In the genomic region with DNA sequence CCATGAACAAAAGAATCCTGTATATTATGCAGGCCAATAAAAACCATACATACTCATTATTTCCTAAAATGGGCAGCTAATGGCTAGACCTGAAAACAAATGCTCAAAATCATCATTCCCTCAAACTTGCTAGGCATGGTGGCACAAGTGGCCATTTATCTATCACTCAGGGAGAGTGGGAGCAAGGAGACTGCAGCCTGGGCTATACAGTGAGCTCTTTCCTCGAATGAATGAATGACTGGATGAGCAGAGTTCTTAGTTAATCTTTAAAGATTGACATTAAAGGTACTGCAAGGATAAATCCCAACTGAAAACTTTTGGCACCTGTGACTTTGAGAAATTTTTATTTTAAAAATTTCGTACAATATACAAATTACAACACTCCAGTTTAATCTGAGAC, we compare ENCODE assay signal across 32 mouse cellular contexts.
"Had no signal": no experiment of that assay in that cellular context is flagged by ENCODE, and none has a peak within 500 bp of the region (broad histone marks: within the 10 kb centered on the region; RNA-seq: fewer than 3 reads in every experiment).

No protein-coding gene starts in this region.

- H3K4me1 ChIP-seq: limb, embryonic 10.5 days; limb, embryonic 12.5 days; limb, embryonic 13.5 days; limb, embryonic 15.5 days; liver, embryonic 12.5 days; liver, embryonic 13.5 days; liver, embryonic 15.5 days; lung, embryonic 15.5 days; midbrain, embryonic 10.5 days; midbrain, embryonic 12.5 days; midbrain, embryonic 13.5 days; midbrain, embryonic 15.5 days; neural tube, embryonic 12.5 days had no signal

- H3K9me3 ChIP-seq: limb, embryonic 10.5 days; limb, embryonic 12.5 days; limb, embryonic 13.5 days; limb, embryonic 15.5 days; liver, embryonic 12.5 days; liver, embryonic 13.5 days; liver, embryonic 15.5 days; lung, embryonic 15.5 days; megakaryocyte, embryonic 14.5 days; midbrain, embryonic 10.5 days; midbrain, embryonic 12.5 days; midbrain, embryonic 13.5 days; midbrain, embryonic 15.5 days; neural tube, embryonic 12.5 days had no signal

- H3K27ac ChIP-seq: limb, embryonic 10.5 days; limb, embryonic 12.5 days; limb, embryonic 13.5 days; limb, embryonic 15.5 days; liver, embryonic 12.5 days; liver, embryonic 13.5 days; liver, embryonic 14.5 days; liver, embryonic 15.5 days; lung, embryonic 15.5 days; macrophage; midbrain, embryonic 10.5 days; midbrain, embryonic 12.5 days; midbrain, embryonic 13.5 days; midbrain, embryonic 15.5 days; neural tube, embryonic 12.5 days had no signal

- H3K4me3 ChIP-seq: limb, embryonic 10.5 days; limb, embryonic 12.5 days; limb, embryonic 13.5 days; limb, embryonic 15.5 days; liver, embryonic 12.5 days; liver, embryonic 13.5 days; liver, embryonic 15.5 days; lung, embryonic 15.5 days; megakaryocyte, embryonic 14.5 days; midbrain, embryonic 10.5 days; midbrain, embryonic 12.5 days; midbrain, embryonic 13.5 days; midbrain, embryonic 15.5 days; myocyte; neural tube, embryonic 12.5 days had no signal

- DNase-seq: left cerebral cortex, postnatal 4 days; liver; liver, embryonic 13.5 days; liver, postnatal 0 days; lung, adult 18-20 months; lung, adult 2 months; lung, embryonic 14.5 days; lung, postnatal 10 days; lung, postnatal 14 days; lung, postnatal 36 days; lung, postnatal 4 days; midbrain, embryonic 14.5 days had no signal

- H3K4me2 ChIP-seq: limb, embryonic 12.5 days; limb, embryonic 13.5 days; limb, embryonic 15.5 days; liver, embryonic 11.5 days; liver, embryonic 12.5 days; liver, embryonic 13.5 days; liver, embryonic 15.5 days; lung, embryonic 14.5 days; lung, embryonic 15.5 days; midbrain, embryonic 11.5 days; midbrain, embryonic 12.5 days; midbrain, embryonic 13.5 days; midbrain, embryonic 15.5 days; neural tube, embryonic 12.5 days had no signal

- H3K9ac ChIP-seq: limb, embryonic 12.5 days; limb, embryonic 13.5 days; limb, embryonic 15.5 days; liver, embryonic 12.5 days; liver, embryonic 13.5 days; liver, embryonic 14.5 days; liver, embryonic 15.5 days; liver, postnatal 0 days; lung, embryonic 14.5 days; lung, embryonic 15.5 days; midbrain, embryonic 12.5 days; midbrain, embryonic 13.5 days; midbrain, embryonic 15.5 days; neural tube, embryonic 12.5 days had no signal

- H3K27me3 ChIP-seq: limb, embryonic 12.5 days; limb, embryonic 13.5 days; limb, embryonic 15.5 days; liver, embryonic 12.5 days; liver, embryonic 13.5 days; liver, embryonic 15.5 days; lung, embryonic 15.5 days; megakaryocyte, embryonic 14.5 days; midbrain, embryonic 12.5 days; midbrain, embryonic 13.5 days; midbrain, embryonic 15.5 days; neural tube, embryonic 12.5 days had no signal

- ATAC-seq: liver, embryonic 12.5 days; liver, postnatal 0 days; lung, postnatal 0 days; midbrain, embryonic 13.5 days; midbrain, embryonic 15.5 days; midbrain, embryonic 16.5 days had no signal
